Mouse (Mus musculus): ENCODE measurements around the gene Uts2r. TPM values are rescaled to one million over a fixed set of nuclear protein-coding genes. Genes with fewer than 3 reads are reported as not detected.

Uts2r gene
- total RNA-seq (2021): not detected
- long read RNA-seq, experiment 1: 0 reads
- long read RNA-seq, experiment 2: 0 reads

- no peak for DNase-seq (ENCODE audit: low spot score in 2 of 2)
These were observed at the start of gene Uts2r for GRCm38 (mm10) chr11:121159971-121160370. TSS of gene Uts2r (plus strand) at chr11:121160271.

- DNase-seq (ENCODE audit: low spot score in 2 of 2): peak; percentile 21 to 38
These were observed 49.0 kb upstream of the Uts2r start for GRCm38 (mm10) chr11:121111051-121111450.

GRCm38 (mm10) chr11:121111601-121112000 is 48.5 kb upstream of the Uts2r start:
- no peak for DNase-seq (ENCODE audit: low spot score in 2 of 2)

- peak; percentile 40 to 58 for DNase-seq (ENCODE audit: low spot score in 2 of 2)
These were observed 47.8 kb upstream of the Uts2r start for GRCm38 (mm10) chr11:121112091-121112775.

GRCm38 (mm10) chr11:121118106-121118505 is 42.0 kb upstream of the Uts2r start:
- peak in 1 of 2 experiments; percentile 19 for DNase-seq (ENCODE audit: low spot score in 2 of 2)

GRCm38 (mm10) chr11:121118577-121118976 is 41.5 kb upstream of the Uts2r start, which contains the start of gene Tex19.2:
TSS of gene Tex19.2 (minus strand) at chr11:121118677.
- DNase-seq (ENCODE audit: low spot score in 2 of 2): peak in 1 of 2 experiments; percentile 0

GRCm38 (mm10) chr11:121121151-121121550 is 38.9 kb upstream of the Uts2r start:
- no peak for DNase-seq (ENCODE audit: low spot score in 2 of 2)

GRCm38 (mm10) chr11:121122024-121122670 is 37.9 kb upstream of the Uts2r start:
- DNase-seq (ENCODE audit: low spot score in 2 of 2): no peak

GRCm38 (mm10) chr11:121123438-121123837 is 36.6 kb upstream of the Uts2r start:
- DNase-seq (ENCODE audit: low spot score in 2 of 2): no peak

GRCm38 (mm10) chr11:121125522-121126172 is 34.4 kb upstream of the Uts2r start:
- DNase-seq (ENCODE audit: low spot score in 2 of 2): no peak

GRCm38 (mm10) chr11:121126395-121126794 is 33.7 kb upstream of the Uts2r start:
- no peak for DNase-seq (ENCODE audit: low spot score in 2 of 2)

- DNase-seq (ENCODE audit: low spot score in 2 of 2): no peak
These were observed 32.6 kb upstream of the Uts2r start for GRCm38 (mm10) chr11:121127441-121127840.

GRCm38 (mm10) chr11:121129616-121130015 is 30.5 kb upstream of the Uts2r start:
- DNase-seq (ENCODE audit: low spot score in 2 of 2): no peak

- no peak for DNase-seq (ENCODE audit: low spot score in 2 of 2)
These were observed 25.5 kb upstream of the Uts2r start for GRCm38 (mm10) chr11:121134600-121134999.

GRCm38 (mm10) chr11:121137682-121138081 is 22.4 kb upstream of the Uts2r start:
- no peak for DNase-seq (ENCODE audit: low spot score in 2 of 2)

- DNase-seq (ENCODE audit: low spot score in 2 of 2): no peak
These were observed 21.3 kb upstream of the Uts2r start for GRCm38 (mm10) chr11:121138732-121139131.

GRCm38 (mm10) chr11:121143325-121144015 is 16.6 kb upstream of the Uts2r start:
- no peak for DNase-seq (ENCODE audit: low spot score in 2 of 2)

- no peak for DNase-seq (ENCODE audit: low spot score in 2 of 2)
These were observed 14.2 kb upstream of the Uts2r start, which contains the start of gene Tex19.1 for GRCm38 (mm10) chr11:121145865-121146264. TSS of gene Tex19.1 (plus strand) at chr11:121146143.

GRCm38 (mm10) chr11:121148193-121148592 is 11.9 kb upstream of the Uts2r start:
- DNase-seq (ENCODE audit: low spot score in 2 of 2): no peak

- DNase-seq (ENCODE audit: low spot score in 2 of 2): no peak
These were observed 5.9 kb upstream of the Uts2r start for GRCm38 (mm10) chr11:121154203-121154602.

- DNase-seq (ENCODE audit: low spot score in 2 of 2): peak in 1 of 2 experiments; percentile 12
These were observed 3.6 kb upstream of the Uts2r start for GRCm38 (mm10) chr11:121156411-121156891.
